Mouse (Mus musculus) liver, embryonic 16.5 days (tissue): Measurements from ENCODE around the gene Kcnk10. TPM values are rescaled to one million over a fixed set of nuclear protein-coding genes. Genes with fewer than 3 reads are reported as not detected.

Experiments
- ATAC-seq: fragments of 200-750 bp; cut with Nextera tagmentation; 2 replicates; pipeline ENCODE4 v1.8.0; 2017; ENCODE audit warnings: low read depth, mild to moderate bottlenecking, moderate number of reproducible peaks, moderate library complexity
- H3K27ac ChIP-seq: fragments of 300-500 bp; sonication (generic); 2 replicates; pipeline ENCODE4 v1.5.1; 2014; ENCODE audit warnings: mild to moderate bottlenecking, low read length
- H3K27me3 ChIP-seq: fragments of 300-500 bp; sonication (generic); 2 replicates; pipeline ENCODE4 v1.6.1; 2014; ENCODE audit warnings: low read depth, low read length, mixed read lengths; ENCODE audit not compliant: control insufficient read depth, insufficient read depth
- H3K36me3 ChIP-seq: fragments of 300-500 bp; sonication (generic); 2 replicates; pipeline ENCODE4 v1.6.1; 2014; ENCODE audit warnings: mild to moderate bottlenecking; ENCODE audit not compliant: control insufficient read depth, insufficient read depth
- H3K4me1 ChIP-seq: fragments of 300-500 bp; sonication (generic); 2 replicates; pipeline ENCODE4 v1.6.1; 2014; ENCODE audit warnings: low read depth, low read length, mixed read lengths; ENCODE audit not compliant: control insufficient read depth
- H3K4me2 ChIP-seq: fragments of 300-500 bp; sonication (generic); 2 replicates; pipeline ENCODE4 v1.6.1; 2014; ENCODE audit warnings: low read depth, low read length, mixed read lengths
- H3K4me3 ChIP-seq: fragments of 300-500 bp; sonication (generic); 2 replicates; pipeline ENCODE4 v1.5.1; 2014; ENCODE audit warnings: low read depth, mild to moderate bottlenecking, low read length
- H3K9ac ChIP-seq: fragments of 300-500 bp; sonication (generic); 2 replicates; pipeline ENCODE4 v1.6.1; 2014; ENCODE audit warnings: low read depth, low read length
- H3K9me3 ChIP-seq: fragments of 300-500 bp; sonication (generic); replicated peaks from 2 replicates; pipeline ENCODE4 v1.6.1; 2016; ENCODE audit warnings: low read length; ENCODE audit not compliant: control insufficient read depth
- WGBS: fragments of 180-500 bp; shearing (Covaris S2); extraction: QIAGEN DNeasy Blood & Tissue Kit; methylation state at CpG from one replicate; pipeline ENCODE4 v1.1.7; 2014; ENCODE audit not compliant: insufficient replicate concordance; 5-methylcytosine and 5-hydroxymethylcytosine counted together
- polyA plus RNA-seq: library from polyadenylated mRNA; unstranded; fragments of >200 nt; fragmentation: Nextera tagmentation; extraction: Ambion mirVana; gene quantifications from 2 replicates; pipeline ENCODE4 v1.2.1, GENCODE M21; 2015

Gene Kcnk10
- polyA plus RNA-seq, 1 experiment from 2014 or later, result not detected

DNA sequence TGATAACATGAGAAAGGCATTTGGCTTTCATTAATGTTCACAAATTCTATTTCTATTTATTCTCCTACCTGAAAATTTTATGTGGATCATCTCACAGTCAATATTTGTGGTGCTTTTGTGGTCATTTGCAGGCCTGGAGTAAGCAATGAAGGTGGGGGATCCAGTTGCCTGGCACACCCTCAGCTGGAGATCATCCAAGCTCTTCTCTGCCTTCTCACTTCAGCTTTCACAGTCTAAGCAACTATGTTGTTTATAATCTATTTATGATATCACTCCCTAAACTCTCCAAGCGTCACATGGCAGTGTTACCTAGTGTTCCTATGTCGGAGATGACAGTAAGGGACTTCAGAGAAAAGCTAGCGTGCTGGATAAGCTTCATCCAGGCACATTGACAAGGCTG, 18.1 kb downstream of the Kcnk10 start:
- no peaks in the 10 kb centered on the region for H3K4me1 ChIP-seq
- H3K27me3 ChIP-seq, result no peaks in the 10 kb centered on the region
- no peak for ATAC-seq
- no peak overlapping the region for H3K4me2 ChIP-seq
- WGBS, result 56% methylated on average over 3 of the region's 3 CpGs
- H3K9me3 ChIP-seq, result no peaks in the 10 kb centered on the region
- no peak overlapping the region for H3K27ac ChIP-seq
- H3K36me3 ChIP-seq, result no peaks in the 10 kb centered on the region
- H3K9ac ChIP-seq, result no peak overlapping the region
- H3K4me3 ChIP-seq, result no peak overlapping the region

DNA sequence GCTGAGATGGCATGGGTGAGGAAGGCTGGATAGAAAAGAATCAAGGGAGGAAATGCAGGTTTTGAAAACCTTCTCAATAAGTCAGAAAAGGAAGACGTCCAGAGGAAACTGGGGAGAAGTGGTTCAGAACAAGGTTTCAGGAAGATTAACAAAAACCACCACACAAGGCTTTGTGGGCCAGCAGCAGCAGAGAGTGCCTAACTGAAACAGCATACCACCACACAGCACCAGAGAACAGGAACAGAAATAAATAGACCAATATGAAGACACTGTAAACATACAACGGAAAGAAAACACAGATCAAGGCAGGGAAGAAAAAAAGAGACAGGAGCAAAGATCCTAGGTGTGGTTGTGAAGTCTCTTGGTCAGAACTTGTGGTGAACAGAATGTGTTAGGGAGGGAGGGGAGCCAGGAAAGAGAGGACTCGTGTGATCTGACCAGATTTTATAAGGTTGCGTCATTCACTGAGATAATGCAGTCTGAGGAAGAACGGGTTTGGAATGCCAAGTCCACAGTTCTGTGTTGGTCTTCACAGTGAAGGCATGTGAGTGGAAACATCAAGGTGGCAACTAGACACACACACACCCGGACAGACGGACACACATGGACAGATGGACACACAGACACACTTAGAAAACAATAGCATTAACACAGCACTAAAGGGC, 21.0 kb downstream of the Kcnk10 start:
- WGBS, result 40% methylated on average over 7 of the region's 7 CpGs
- Histone ChIP-seq H3K27me3 (no peaks in the 10 kb centered on the region), H3K4me1 (no peaks in the 10 kb centered on the region), H3K4me3 (no peak overlapping the region), H3K4me2 (no peak overlapping the region), H3K27ac (no peak overlapping the region), H3K9ac (no peak overlapping the region), H3K9me3 (no peaks in the 10 kb centered on the region), H3K36me3 (no peaks in the 10 kb centered on the region)
- no peak for ATAC-seq

DNA sequence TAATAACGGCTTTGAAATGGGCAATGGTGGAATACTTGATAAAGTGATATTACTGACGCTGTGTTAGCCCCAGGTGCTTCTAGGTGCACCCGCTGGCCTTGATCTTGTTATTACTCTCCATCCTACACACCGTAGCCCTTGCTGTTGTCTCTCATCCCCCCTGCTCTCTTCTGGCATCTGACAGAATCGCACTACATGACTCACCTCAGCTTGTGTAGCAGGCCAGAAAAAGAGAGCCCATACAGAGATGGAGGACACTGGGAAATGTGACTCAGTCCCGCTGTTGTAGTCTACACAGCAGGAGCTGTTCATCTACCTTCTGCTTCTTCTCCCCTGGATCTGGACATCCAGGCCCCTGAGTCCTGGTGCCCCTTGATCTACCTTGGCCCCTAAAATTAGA, 28.1 kb downstream of the Kcnk10 start:
- Histone ChIP-seq H3K27me3 (no peaks in the 10 kb centered on the region), H3K9ac (no peak overlapping the region), H3K9me3 (no peaks in the 10 kb centered on the region), H3K36me3 (no peaks in the 10 kb centered on the region), H3K4me2 (no peak overlapping the region), H3K27ac (no peak overlapping the region), H3K4me3 (no peak overlapping the region), H3K4me1 (no peaks in the 10 kb centered on the region)
- no peak for ATAC-seq
- WGBS, result 71% methylated on average over 6 of the region's 6 CpGs

DNA sequence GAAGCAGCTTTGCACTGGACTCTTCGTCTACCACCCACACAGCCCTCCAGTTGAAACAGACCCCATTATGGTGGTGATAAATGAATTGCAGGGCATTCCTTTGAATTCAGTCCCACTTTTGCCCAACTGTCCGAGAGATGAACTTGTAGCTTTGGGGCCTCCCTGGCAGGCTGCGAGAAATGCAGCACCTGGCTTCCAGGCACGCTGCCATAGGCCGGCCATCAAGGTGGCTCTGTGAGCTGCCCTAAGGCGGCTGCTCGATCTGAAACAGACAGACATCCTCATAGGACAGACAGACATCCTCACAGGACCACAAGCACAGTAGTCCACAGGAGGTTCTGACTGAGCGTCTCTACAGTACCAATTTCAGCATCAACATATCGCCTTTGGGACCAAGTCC, 30.0 kb downstream of the Kcnk10 start:
- Histone ChIP-seq H3K9ac (no peak overlapping the region), H3K4me1 (no peaks in the 10 kb centered on the region), H3K4me3 (no peak overlapping the region), H3K27me3 (no peaks in the 10 kb centered on the region), H3K36me3 (no peaks in the 10 kb centered on the region), H3K9me3 (no peaks in the 10 kb centered on the region), H3K27ac (no peak overlapping the region), H3K4me2 (no peak overlapping the region)
- no peak for ATAC-seq
- 70% methylated on average over 9 of the region's 9 CpGs for WGBS

DNA sequence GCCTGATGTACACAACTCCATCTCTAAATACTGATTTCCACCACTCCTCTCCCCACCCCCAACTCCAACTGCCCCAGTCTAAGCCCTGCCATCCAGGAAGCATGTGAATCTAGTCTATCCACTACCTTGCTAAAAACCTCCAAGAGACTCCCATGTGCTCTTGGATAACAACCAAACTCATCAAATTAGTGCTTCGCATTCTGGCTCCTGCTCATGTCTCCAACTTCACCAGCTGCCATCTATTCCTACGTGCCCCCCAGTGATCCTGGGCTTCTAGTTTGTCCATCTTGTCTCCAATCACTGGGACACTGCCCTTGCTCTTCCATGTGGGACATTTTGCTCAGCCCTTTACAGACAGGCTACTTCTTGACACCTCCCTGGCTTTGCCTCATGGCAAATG, 32.2 kb downstream of the Kcnk10 start:
- 69% methylated on average over 2 of the region's 2 CpGs for WGBS
- Histone ChIP-seq H3K9me3 (no peaks in the 10 kb centered on the region), H3K27ac (no peak overlapping the region), H3K4me2 (no peak overlapping the region), H3K4me3 (no peak overlapping the region), H3K36me3 (no peaks in the 10 kb centered on the region), H3K27me3 (no peaks in the 10 kb centered on the region), H3K4me1 (no peaks in the 10 kb centered on the region), H3K9ac (no peak overlapping the region)
- no peak for ATAC-seq

DNA sequence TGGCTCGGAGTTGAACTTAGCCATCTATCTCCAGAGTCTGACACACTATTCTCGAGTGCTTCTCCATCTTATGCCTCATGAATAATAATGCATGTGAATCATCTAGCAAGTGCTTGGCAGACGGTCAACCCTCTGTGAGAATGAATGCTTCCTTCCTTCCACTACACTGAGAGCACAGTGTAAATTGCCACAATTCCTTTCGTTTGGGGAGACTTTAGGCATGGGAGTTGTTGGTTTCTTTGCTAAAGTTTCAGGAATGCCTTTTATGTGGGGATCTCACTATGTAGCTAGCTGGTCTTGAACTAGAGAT, 32.9 kb downstream of the Kcnk10 start:
- H3K4me2 ChIP-seq, result no peak overlapping the region
- ATAC-seq, result no peak
- no peaks in the 10 kb centered on the region for H3K27me3 ChIP-seq
- H3K4me3 ChIP-seq, result no peak overlapping the region
- H3K4me1 ChIP-seq, result no peaks in the 10 kb centered on the region
- 59% methylated on average over 4 of the region's 4 CpGs for WGBS
- no peak overlapping the region for H3K27ac ChIP-seq
- no peaks in the 10 kb centered on the region for H3K9me3 ChIP-seq
- H3K36me3 ChIP-seq, result no peaks in the 10 kb centered on the region
- no peak overlapping the region for H3K9ac ChIP-seq

DNA sequence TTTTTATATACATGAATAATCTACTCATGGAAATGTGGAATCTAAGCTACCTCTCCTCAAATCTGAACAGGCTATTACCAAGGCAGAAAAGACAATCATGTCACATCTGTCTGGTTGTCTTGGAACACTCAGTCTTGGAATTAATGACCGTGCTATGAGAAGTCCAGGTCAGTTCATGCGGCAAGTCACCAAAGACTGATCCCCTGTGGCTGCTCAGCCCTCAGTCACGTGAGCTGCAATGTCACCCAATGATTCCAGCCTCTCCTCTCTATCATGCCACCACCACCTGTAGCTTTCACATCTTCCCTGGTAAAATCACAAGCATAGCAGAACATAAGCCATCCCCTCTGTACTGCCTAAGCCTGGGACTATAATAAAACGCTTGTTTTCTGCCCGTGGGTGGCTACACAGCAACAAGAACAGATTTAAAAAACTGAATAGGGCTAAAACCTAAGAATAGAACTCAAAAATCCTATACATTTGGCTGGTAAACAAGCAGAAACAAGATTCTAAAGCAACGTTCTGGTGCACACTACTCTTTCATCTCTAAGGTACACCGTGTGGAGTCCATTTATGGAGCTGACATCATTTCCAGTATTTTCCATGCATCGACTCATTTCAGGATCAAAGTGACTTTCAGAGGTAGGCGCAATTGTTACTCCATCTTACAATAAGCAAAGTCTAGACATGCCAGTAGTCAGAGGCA, 33.4 kb downstream of the Kcnk10 start:
- Histone ChIP-seq H3K36me3 (no peaks in the 10 kb centered on the region), H3K9ac (no peak overlapping the region), H3K27ac (no peak overlapping the region), H3K4me2 (no peak overlapping the region), H3K9me3 (no peaks in the 10 kb centered on the region), H3K4me1 (no peaks in the 10 kb centered on the region), H3K27me3 (no peaks in the 10 kb centered on the region), H3K4me3 (no peak overlapping the region)
- 71% methylated on average over 9 of the region's 9 CpGs for WGBS
- ATAC-seq, result no peak

DNA sequence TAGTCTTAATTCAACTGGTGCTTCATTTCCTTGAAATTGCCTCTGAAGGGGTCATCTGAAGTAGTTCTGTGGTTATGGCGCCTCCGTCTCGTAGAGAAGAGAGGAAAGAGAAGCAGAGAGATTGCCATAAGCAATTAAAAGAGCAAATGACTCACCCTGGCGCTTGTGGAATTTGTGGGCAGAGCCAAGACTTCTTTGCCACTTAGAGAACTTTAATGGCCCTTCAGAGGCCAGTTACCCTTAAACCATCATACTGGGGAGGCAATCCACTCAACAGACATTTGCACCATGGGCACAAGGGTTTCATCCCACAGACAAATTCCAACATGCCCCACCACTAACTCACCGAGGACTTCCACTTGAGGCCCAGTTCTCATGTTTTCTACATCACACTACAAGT, 41.4 kb downstream of the Kcnk10 start:
- Histone ChIP-seq H3K4me1 (no peaks in the 10 kb centered on the region), H3K9ac (no peak overlapping the region), H3K36me3 (no peaks in the 10 kb centered on the region), H3K4me2 (no peak overlapping the region), H3K4me3 (no peak overlapping the region), H3K27ac (no peak overlapping the region), H3K27me3 (no peaks in the 10 kb centered on the region), H3K9me3 (no peaks in the 10 kb centered on the region)
- 64% methylated on average over 5 of the region's 5 CpGs for WGBS
- no peak for ATAC-seq

DNA sequence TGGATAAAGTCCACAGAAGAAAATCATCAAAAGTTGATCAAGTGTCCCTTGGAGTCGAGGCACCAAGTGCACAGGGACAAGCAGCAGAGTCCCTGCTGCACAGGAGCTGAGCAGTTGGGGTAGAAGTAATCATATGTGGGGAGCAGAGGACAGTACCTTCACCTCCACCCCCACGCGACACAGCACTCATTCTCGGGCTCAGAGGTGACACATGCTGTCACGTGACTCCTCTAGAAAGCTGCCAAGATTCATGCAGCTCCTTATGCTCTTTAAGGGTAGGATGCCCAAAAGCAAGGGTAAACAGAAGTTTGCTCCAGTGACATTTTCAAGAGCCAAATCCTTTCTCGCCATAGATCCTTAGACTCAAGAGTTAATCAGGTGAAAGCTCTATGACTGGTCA, 42.1 kb downstream of the Kcnk10 start:
- H3K4me2 ChIP-seq, result no peak overlapping the region
- no peaks in the 10 kb centered on the region for H3K4me1 ChIP-seq
- no peak overlapping the region for H3K9ac ChIP-seq
- ATAC-seq, result no peak
- no peak overlapping the region for H3K27ac ChIP-seq
- WGBS, result 72% methylated on average over 6 of the region's 6 CpGs
- no peaks in the 10 kb centered on the region for H3K9me3 ChIP-seq
- H3K27me3 ChIP-seq, result no peaks in the 10 kb centered on the region
- H3K4me3 ChIP-seq, result no peak overlapping the region
- no peaks in the 10 kb centered on the region for H3K36me3 ChIP-seq
